Mouse (Mus musculus) heart, embryonic 16.5 days (tissue): ENCODE data around the gene Adgrv1. TPM values are rescaled to one million over a fixed set of nuclear protein-coding genes. Genes with fewer than 3 reads are reported as not detected.

ENCODE experiments used
- ATAC-seq: fragments of 200-750 bp; cut with Nextera tagmentation; replicated peaks from 2 replicates; pipeline ENCODE4 v1.8.0; 2017; ENCODE audit warnings: moderate number of reproducible peaks; ENCODE audit not compliant: insufficient read depth, low FRiP score; ENCODE audit errors: extremely low read depth
- H3K27ac ChIP-seq: fragments of 300-500 bp; sonication (generic); 2 replicates; pipeline ENCODE4 v1.5.1; 2014; ENCODE audit warnings: mild to moderate bottlenecking, low read length, control low read depth, moderate library complexity
- H3K27me3 ChIP-seq: fragments of 300-500 bp; sonication (generic); 2 replicates; pipeline ENCODE4 v1.6.1; 2014; ENCODE audit warnings: low read length, mixed read lengths; ENCODE audit not compliant: control insufficient read depth, insufficient read depth
- H3K36me3 ChIP-seq: fragments of 300-500 bp; sonication (generic); 2 replicates; pipeline ENCODE4 v1.6.1; 2014; ENCODE audit not compliant: control insufficient read depth, insufficient read depth
- H3K4me1 ChIP-seq: fragments of 300-500 bp; sonication (generic); 2 replicates; pipeline ENCODE4 v1.6.1; 2014; ENCODE audit warnings: low read length, mixed read lengths; ENCODE audit not compliant: control insufficient read depth, insufficient read depth
- H3K4me2 ChIP-seq: fragments of 300-500 bp; sonication (generic); 2 replicates; pipeline ENCODE4 v1.6.1; 2014; ENCODE audit warnings: low read depth, mild to moderate bottlenecking, control low read depth, low read length
- H3K4me3 ChIP-seq: fragments of 300-500 bp; sonication (generic); 2 replicates; pipeline ENCODE4 v1.5.1; 2014; ENCODE audit warnings: mild to moderate bottlenecking, control low read depth, low read length
- H3K9ac ChIP-seq: fragments of 300-500 bp; sonication (generic); 2 replicates; pipeline ENCODE4 v1.6.1; 2014; ENCODE audit warnings: low read length, control low read depth
- H3K9me3 ChIP-seq: fragments of 300-500 bp; sonication (generic); replicated peaks from 2 replicates; pipeline ENCODE4 v1.6.1; 2016; ENCODE audit warnings: low read length; ENCODE audit not compliant: control insufficient read depth
- WGBS: fragments of 180-500 bp; shearing (Covaris S2); extraction: QIAGEN DNeasy Blood & Tissue Kit; methylation state at CpG from one replicate; pipeline ENCODE4 v1.1.7; 2014; 5-methylcytosine and 5-hydroxymethylcytosine counted together
- polyA plus RNA-seq: library from polyadenylated mRNA; unstranded; fragments of >200 nt; fragmentation: Nextera tagmentation; extraction: Ambion mirVana; gene quantifications from 2 replicates; pipeline ENCODE4 v1.2.1, GENCODE M21; 2015

Adgrv1 gene
- polyA plus RNA-seq, 1 experiment from 2014 or later = 0.81 TPM

GRCm38 (mm10) chr13:81550024-81550423 is 82.9 kb downstream of the Adgrv1 start:
- H3K9me3 ChIP-seq = no peaks in the 10 kb centered on the region
- H3K27ac ChIP-seq = no peak overlapping the region
- WGBS = 82% methylated on average over 1 of the region's 1 CpGs
- H3K27me3 ChIP-seq = no peaks in the 10 kb centered on the region
- H3K36me3 ChIP-seq = no peaks in the 10 kb centered on the region
- H3K4me1 ChIP-seq = no peaks in the 10 kb centered on the region
- ATAC-seq = no peak
- H3K4me3 ChIP-seq = no peak overlapping the region
- H3K9ac ChIP-seq = no peak overlapping the region
- H3K4me2 ChIP-seq = no peak overlapping the region

GRCm38 (mm10) chr13:81534916-81535315 is 98.0 kb downstream of the Adgrv1 start:
- no peak overlapping the region for H3K4me2 ChIP-seq
- no peaks in the 10 kb centered on the region for H3K27me3 ChIP-seq
- H3K9ac ChIP-seq = no peak overlapping the region
- H3K36me3 ChIP-seq = no peaks in the 10 kb centered on the region
- no peak overlapping the region for H3K4me3 ChIP-seq
- H3K4me1 ChIP-seq = no peaks in the 10 kb centered on the region
- no peaks in the 10 kb centered on the region for H3K9me3 ChIP-seq
- no peak for ATAC-seq
- H3K27ac ChIP-seq = no peak overlapping the region
- 74% methylated on average over 2 of the region's 2 CpGs for WGBS

DNA sequence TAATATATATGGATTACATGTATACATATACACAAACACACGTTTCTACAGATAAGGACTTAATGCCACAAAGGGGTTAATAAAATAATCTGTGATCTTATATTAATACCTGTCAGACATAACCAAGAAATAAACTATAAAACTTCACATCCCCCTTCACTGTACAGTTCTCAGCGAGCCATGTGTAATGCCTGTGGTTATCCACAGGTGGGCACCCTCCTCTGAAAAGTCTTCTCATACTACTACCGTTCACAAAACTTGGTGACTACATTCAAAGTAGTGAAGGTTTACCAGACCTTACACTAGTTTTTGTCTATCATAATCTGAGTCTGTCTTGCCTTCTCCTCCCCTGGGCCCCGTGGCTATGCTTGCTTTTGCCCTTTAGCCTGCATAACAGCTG is 106.3 kb downstream of the Adgrv1 start:
- H3K27me3 ChIP-seq = no peaks in the 10 kb centered on the region
- 39% methylated on average over 4 of the region's 4 CpGs for WGBS
- no peaks in the 10 kb centered on the region for H3K36me3 ChIP-seq
- H3K27ac ChIP-seq = no peak overlapping the region
- H3K9me3 ChIP-seq = no peaks in the 10 kb centered on the region
- ATAC-seq = no peak
- no peaks in the 10 kb centered on the region for H3K4me1 ChIP-seq
- H3K9ac ChIP-seq = no peak overlapping the region
- H3K4me2 ChIP-seq = no peak overlapping the region
- no peak overlapping the region for H3K4me3 ChIP-seq

GRCm38 (mm10) chr13:81510142-81510541 is 122.8 kb downstream of the Adgrv1 start:
- WGBS = 77% methylated on average over 7 of the region's 7 CpGs

DNA sequence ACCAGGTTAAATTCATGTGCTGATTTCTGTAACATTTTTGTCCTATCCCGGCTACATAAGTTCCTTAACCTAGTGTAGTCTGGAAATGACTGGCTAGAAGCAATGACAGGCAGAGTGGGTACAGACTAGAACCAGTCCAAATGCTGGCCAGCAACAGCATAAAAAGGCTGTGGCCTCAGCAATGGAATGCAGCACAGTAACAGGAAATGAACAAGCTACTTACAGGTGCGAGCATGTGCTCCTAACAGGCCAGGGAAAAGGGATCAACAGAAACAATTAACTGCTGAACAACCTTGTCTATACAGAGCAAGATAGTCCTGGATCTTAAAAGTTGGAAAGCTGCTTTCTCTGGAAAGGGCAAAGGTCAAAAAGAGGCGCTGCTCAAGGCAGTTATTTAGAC is 135.9 kb downstream of the Adgrv1 start:
- ATAC-seq = no peak
- WGBS = 66% methylated on average over 3 of the region's 3 CpGs

More at GRCm38 (mm10) chr13:81510142-81510541, 122.8 kb downstream of the Adgrv1 start:
- ATAC-seq = no peak
- H3K36me3 ChIP-seq = no peaks in the 10 kb centered on the region
- no peak overlapping the region for H3K27ac ChIP-seq
- no peaks in the 10 kb centered on the region for H3K27me3 ChIP-seq
- no peak overlapping the region for H3K4me2 ChIP-seq
- H3K9me3 ChIP-seq = no peaks in the 10 kb centered on the region
- no peak overlapping the region for H3K4me3 ChIP-seq
- H3K9ac ChIP-seq = no peak overlapping the region
- no peaks in the 10 kb centered on the region for H3K4me1 ChIP-seq

DNA sequence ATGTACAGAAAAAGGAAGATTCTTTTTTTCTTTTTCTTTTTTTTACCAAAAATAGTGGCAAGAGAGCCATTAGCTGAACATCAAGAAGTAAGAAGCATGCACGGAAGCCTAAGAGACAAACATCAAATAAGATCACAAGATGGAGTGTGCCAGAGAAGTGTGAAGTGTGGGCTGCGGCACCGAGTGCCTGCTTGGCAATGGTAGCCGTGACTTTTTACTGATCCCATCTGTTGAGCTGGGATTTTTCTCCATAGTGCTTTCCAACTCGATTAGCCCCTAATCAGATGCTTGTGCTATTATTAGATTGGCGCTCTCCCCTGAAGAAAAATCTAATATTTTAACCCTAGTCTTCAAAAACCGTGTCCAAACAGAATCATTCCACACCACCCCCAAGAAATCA is 141.0 kb downstream of the Adgrv1 start:
- ATAC-seq = no peak
- Histone ChIP-seq H3K9ac (no peak overlapping the region), H3K27me3 (no peaks in the 10 kb centered on the region), H3K4me2 (no peak overlapping the region), H3K4me3 (no peak overlapping the region), H3K27ac (no peak overlapping the region), H3K36me3 (no peaks in the 10 kb centered on the region), H3K4me1 (no peaks in the 10 kb centered on the region), H3K9me3 (no peaks in the 10 kb centered on the region)
- 61% methylated on average over 7 of the region's 7 CpGs for WGBS

More for the DNA sequence above, 135.9 kb downstream of the Adgrv1 start:
- Histone ChIP-seq H3K4me2 (no peak overlapping the region), H3K27me3 (no peaks in the 10 kb centered on the region), H3K27ac (no peak overlapping the region), H3K9me3 (no peaks in the 10 kb centered on the region), H3K36me3 (no peaks in the 10 kb centered on the region), H3K4me1 (no peaks in the 10 kb centered on the region), H3K9ac (no peak overlapping the region), H3K4me3 (no peak overlapping the region)

GRCm38 (mm10) chr13:81486980-81487379 is 146.0 kb downstream of the Adgrv1 start:
- Histone ChIP-seq H3K9ac (no peak overlapping the region), H3K4me2 (no peak overlapping the region), H3K4me3 (no peak overlapping the region), H3K9me3 (no peaks in the 10 kb centered on the region), H3K27me3 (no peaks in the 10 kb centered on the region), H3K36me3 (no peaks in the 10 kb centered on the region), H3K27ac (no peak overlapping the region), H3K4me1 (no peaks in the 10 kb centered on the region)
- no peak for ATAC-seq

DNA sequence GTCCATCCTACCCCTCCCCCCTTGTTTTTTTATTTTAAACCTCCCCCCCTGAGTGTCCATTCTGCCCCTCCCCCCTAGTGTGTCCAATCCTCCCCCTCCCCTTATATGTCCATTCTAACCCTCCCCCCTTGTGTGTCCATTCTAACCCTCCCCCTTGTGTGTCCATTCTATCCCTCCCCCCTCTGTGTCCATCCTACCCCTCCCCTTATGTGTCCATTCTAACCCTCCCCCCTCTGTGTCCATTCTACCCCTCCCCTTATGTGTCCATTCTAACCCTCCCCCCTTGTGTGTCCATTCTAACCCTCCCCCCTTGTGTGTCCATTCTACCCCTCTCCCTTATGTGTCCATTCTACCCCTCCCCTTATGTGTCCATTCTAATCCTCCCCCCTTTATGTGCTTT is 159.2 kb downstream of the Adgrv1 start:
- no peak for ATAC-seq
- no peak overlapping the region for H3K27ac ChIP-seq
- H3K4me2 ChIP-seq = no peak overlapping the region

DNA sequence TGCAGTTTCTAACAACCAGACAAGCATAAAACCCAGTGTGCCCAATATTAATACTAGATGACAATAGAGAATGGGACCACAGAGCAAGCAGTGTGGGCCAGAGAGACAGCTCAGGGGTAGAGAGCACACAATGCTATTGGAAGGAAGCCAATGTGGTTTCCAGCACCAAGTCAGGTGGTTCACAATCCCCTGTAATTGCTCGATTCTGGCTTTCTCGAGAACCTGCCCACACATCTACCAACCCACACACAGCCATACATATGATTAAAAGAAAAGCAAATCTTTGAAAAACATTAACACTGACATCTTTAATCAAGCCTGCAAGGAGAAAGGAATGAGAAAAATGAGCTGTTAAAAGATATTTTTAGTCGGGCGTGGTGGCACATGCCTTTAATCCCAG is 166.3 kb downstream of the Adgrv1 start:
- no peak for ATAC-seq

More for the DNA sequence above, 159.2 kb downstream of the Adgrv1 start:
- no peaks in the 10 kb centered on the region for H3K9me3 ChIP-seq
- H3K9ac ChIP-seq = no peak overlapping the region
- H3K4me1 ChIP-seq = no peaks in the 10 kb centered on the region
- no peak overlapping the region for H3K4me3 ChIP-seq
- no peaks in the 10 kb centered on the region for H3K27me3 ChIP-seq
- no peaks in the 10 kb centered on the region for H3K36me3 ChIP-seq

GRCm38 (mm10) chr13:81465794-81466193 is 167.2 kb downstream of the Adgrv1 start:
- no peak overlapping the region for H3K4me3 ChIP-seq
- no peaks in the 10 kb centered on the region for H3K4me1 ChIP-seq
- H3K27ac ChIP-seq = no peak overlapping the region
- no peak for ATAC-seq
- WGBS = 79% methylated on average over 3 of the region's 3 CpGs
- no peak overlapping the region for H3K9ac ChIP-seq
- H3K27me3 ChIP-seq = no peaks in the 10 kb centered on the region
- no peaks in the 10 kb centered on the region for H3K36me3 ChIP-seq
- H3K9me3 ChIP-seq = no peaks in the 10 kb centered on the region
- H3K4me2 ChIP-seq = no peak overlapping the region

More for the DNA sequence above, 166.3 kb downstream of the Adgrv1 start:
- no peaks in the 10 kb centered on the region for H3K4me1 ChIP-seq
- 68% methylated on average over 4 of the region's 4 CpGs for WGBS
- no peak overlapping the region for H3K27ac ChIP-seq
- no peak overlapping the region for H3K4me2 ChIP-seq
- H3K36me3 ChIP-seq = no peaks in the 10 kb centered on the region
- H3K9ac ChIP-seq = no peak overlapping the region
- no peaks in the 10 kb centered on the region for H3K27me3 ChIP-seq
- H3K4me3 ChIP-seq = no peak overlapping the region
- H3K9me3 ChIP-seq = no peaks in the 10 kb centered on the region
